ENCODE assay signal across 13 mouse cellular contexts in genomic region chr5:64667053-64667452, GRCm38 (mm10).
A peak's percentile ranks its signal among the peaks of the same experiment; 100 is the strongest.
DNase-seq lines count a peak whose midpoint lies in the region; ATAC-seq and TF ChIP-seq lines count a peak whose summit lies in the region.
"Had no signal": no experiment of that assay in that cellular context is flagged by ENCODE, and none has a peak within 500 bp of the region (broad histone marks: within the 10 kb centered on the region; RNA-seq: fewer than 3 reads in every experiment).

No protein-coding gene starts in this region.

- peaks cover 3% of the 10 kb centered on the region; the same call in 1 of the 2 replicates for H3K4me1 ChIP-seq in kidney, embryonic 16.5 days (ENCODE audit: insufficient read depth, low read length)
- H3K4me1 ChIP-seq in liver, postnatal 0 days (ENCODE audit: insufficient read depth) = peaks cover 3% of the 10 kb centered on the region
- H3K4me1 ChIP-seq: embryonic facial prominence, embryonic 13.5 days had no signal

- TF ChIP-seq CTCF in liver, postnatal 0 days (IDR thresholded peaks at IDR 0.05; ENCODE audit: low read depth) = no peak

- no peaks in the 10 kb centered on the region for H3K36me3 ChIP-seq in kidney, embryonic 16.5 days (ENCODE audit: insufficient read depth, low read length)
- no peaks in the 10 kb centered on the region for H3K36me3 ChIP-seq in liver, postnatal 0 days (replicated peaks; ENCODE audit: insufficient read depth, low read length)
- H3K36me3 ChIP-seq: embryonic facial prominence, embryonic 13.5 days had no signal

- no peaks in the 10 kb centered on the region for H3K27me3 ChIP-seq in kidney, embryonic 16.5 days (ENCODE audit: insufficient read depth, low read length)
- no peaks in the 10 kb centered on the region for H3K27me3 ChIP-seq in liver, postnatal 0 days (ENCODE audit: insufficient read depth, low read length)
- H3K27me3 ChIP-seq: embryonic facial prominence, embryonic 13.5 days had no signal

- H3K4me2 ChIP-seq in kidney, embryonic 16.5 days (replicated peaks; ENCODE audit: low read depth, low read length) = no peak overlapping the region
- no peak overlapping the region for H3K4me2 ChIP-seq in liver, postnatal 0 days (ENCODE audit: low read depth, low read length)
- H3K4me2 ChIP-seq: embryonic facial prominence, embryonic 13.5 days had no signal

- H3K9ac ChIP-seq in kidney, embryonic 16.5 days (replicated peaks; ENCODE audit: low read length) = no peak overlapping the region
- H3K9ac ChIP-seq in liver, postnatal 0 days (replicated peaks) = no peak overlapping the region
- H3K9ac ChIP-seq: embryonic facial prominence, embryonic 13.5 days had no signal

- H3K4me3 ChIP-seq in kidney, embryonic 16.5 days (ENCODE audit: low read length) = no peak overlapping the region
- H3K4me3 ChIP-seq in liver, postnatal 0 days (ENCODE audit: low read depth, low read length) = no peak overlapping the region
- H3K4me3 ChIP-seq: embryonic facial prominence, embryonic 13.5 days; megakaryocyte, embryonic 14.5 days had no signal

- ATAC-seq in kidney, embryonic 16.5 days (ENCODE audit: low FRiP score, low TSS enrichment) = peak; percentile 42; the same call in 1 of the 2 replicates
- ATAC-seq in liver, postnatal 0 days = peak; percentile 62

- 73% methylated on average over 3 of the region's 3 CpGs for WGBS in kidney, embryonic 16.5 days
- WGBS in liver, postnatal 0 days (ENCODE audit: insufficient replicate concordance) = 72% methylated on average over 3 of the region's 3 CpGs

- DNase-seq in gastrocnemius, adult 18-20 months (ENCODE audit: low spot score) = peak; percentile 53
- no peak for DNase-seq in gastrocnemius, postnatal 10 days
- peak; percentile 54 for DNase-seq in 3134 (ENCODE audit: extremely low read depth, insufficient read length, low spot score)
- DNase-seq in liver, postnatal 0 days = no peak
- DNase-seq in frontal cortex, postnatal 36 days (ENCODE audit: low spot score in 2 of 2) = no peak
- no peak for DNase-seq in thymus, adult 18-20 months
- DNase-seq in thymus, postnatal 10 days (ENCODE audit: low spot score in 2 of 2) = no peak
- DNase-seq: adrenal gland, postnatal 14 days; cerebellum, adult 9-10 months; thymus, adult 2 months had no signal

- no peaks in the 10 kb centered on the region for H3K9me3 ChIP-seq in kidney, embryonic 16.5 days (ENCODE audit: low read length)
- no peaks in the 10 kb centered on the region for H3K9me3 ChIP-seq in liver, postnatal 0 days (ENCODE audit: low read length)
- H3K9me3 ChIP-seq: embryonic facial prominence, embryonic 13.5 days had no signal

- no peak overlapping the region for H3K27ac ChIP-seq in kidney, embryonic 16.5 days (ENCODE audit: low read length)
- no peak overlapping the region for H3K27ac ChIP-seq in liver, postnatal 0 days (ENCODE audit: low read depth)
- H3K27ac ChIP-seq: embryonic facial prominence, embryonic 13.5 days had no signal

- TF ChIP-seq EP300 in liver, postnatal 0 days (IDR thresholded peaks at IDR 0.05; ENCODE audit: low read depth) = no peak

Comparison
In these comparisons a context has a peak if more than half of its experiments do, and no peak if none do; other contexts are left out.
1. DNase-seq: peak in gastrocnemius, adult 18-20 months (single experiment) and 3134 (single experiment); none in gastrocnemius, postnatal 10 days (single experiment), liver, postnatal 0 days (single experiment), frontal cortex, postnatal 36 days (0 of 2), thymus, adult 18-20 months (0 of 2) and thymus, postnatal 10 days (0 of 2).